Mouse (Mus musculus): ENCODE measurements around the gene R3hdm4. TPM values are rescaled to one million over a fixed set of nuclear protein-coding genes. Genes with fewer than 3 reads are reported as not detected.

The R3hdm4 gene
- total and polyA plus RNA-seq, 3 experiments = 29.1 to 105 TPM; not detected in 1

- Histone ChIP-seq H3K4me1 (ENCODE audit: control insufficient read depth in 1 of 2, insufficient read depth in 2 of 2, low read length in 2 of 2) (no peaks in the 10 kb centered on the region), H3K79me2 (ENCODE audit: control insufficient read depth, insufficient read depth, low read length, poor library complexity) (no peaks in the 10 kb centered on the region), H3K4me3 (ENCODE audit: control insufficient read depth in 1 of 2, insufficient read depth in 1 of 2, low read depth in 2 of 2, low read length in 2 of 2) (no peak overlapping the region), H3K27me3 (ENCODE audit: control insufficient read depth in 1 of 2, insufficient read depth in 2 of 2, low read length in 2 of 2) (no peaks in the 10 kb centered on the region), H3K36me3 (ENCODE audit: control insufficient read depth in 1 of 2, insufficient read depth in 2 of 2, low read length in 2 of 2) (no peaks in the 10 kb centered on the region), H3K9me3 (replicated peaks; ENCODE audit: insufficient read depth, low read length) (no peaks in the 10 kb centered on the region), H3K27ac (ENCODE audit: control insufficient read depth, low read depth, low read length) (no peak overlapping the region), H3K9ac (ENCODE audit: control insufficient read depth, low read depth, low read length, poor library complexity, severe bottlenecking) (no peak overlapping the region)
- no peak for TF ChIP-seq CHD2 (IDR thresholded peaks at IDR 0.05; ENCODE audit: low read length)
- TF ChIP-seq GATA1 (IDR thresholded peaks at IDR 0.05; ENCODE audit: low read depth, low read length) = no peak
- no peak for TF ChIP-seq RAD21 (IDR thresholded peaks at IDR 0.05; ENCODE audit: low read depth, low read length)
- no peak for TF ChIP-seq ETS1 (IDR thresholded peaks at IDR 0.05; ENCODE audit: low read depth, low read length)
- no peak for TF ChIP-seq POLR2AphosphoS2 (IDR thresholded peaks at IDR 0.05; ENCODE audit: low read length)
- no peak for TF ChIP-seq TAL1 (IDR thresholded peaks at IDR 0.05; ENCODE audit: low read length)
- DNase-seq (ENCODE audit: low read depth, low spot score) = no peak
Observed at GRCm38 (mm10) chr10:79897316-79898245, 23.4 kb downstream of the R3hdm4 start.

GRCm38 (mm10) chr10:79896814-79897213 lies 24.2 kb downstream of the R3hdm4 start:
- H3K36me3 ChIP-seq (ENCODE audit: control insufficient read depth in 1 of 2, insufficient read depth in 2 of 2, low read length in 2 of 2) = no peaks in the 10 kb centered on the region
- no peaks in the 10 kb centered on the region for H3K79me2 ChIP-seq (ENCODE audit: control insufficient read depth, insufficient read depth, low read length, poor library complexity)
- H3K27ac ChIP-seq (ENCODE audit: control insufficient read depth, low read depth, low read length) = no peak overlapping the region
- TF ChIP-seq MYB (IDR thresholded peaks at IDR 0.05; ENCODE audit: low read depth, low read length) (no peak), NRF1 (IDR thresholded peaks at IDR 0.05; ENCODE audit: insufficient read depth, low read depth, low read length, poor library complexity, severe bottlenecking) (no peak), RAD21 (IDR thresholded peaks at IDR 0.05; ENCODE audit: low read depth, low read length) (no peak), GATA1 (IDR thresholded peaks at IDR 0.05; ENCODE audit: low read depth, low read length) (no peak), MXI1 (IDR thresholded peaks at IDR 0.05; ENCODE audit: low read depth, low read length) (no peak), KAT2A (conservative IDR thresholded peaks at IDR 0.05; ENCODE audit: low read depth, low read length) (no peak), ZKSCAN1 (IDR thresholded peaks at IDR 0.05; ENCODE audit: low read depth, low read length) (no peak), MAFK (IDR thresholded peaks at IDR 0.05; ENCODE audit: borderline replicate concordance, low read depth, low read length) (no peak)
- no peak overlapping the region for H3K9ac ChIP-seq (ENCODE audit: control insufficient read depth, low read depth, low read length, poor library complexity, severe bottlenecking)
- no peaks in the 10 kb centered on the region for H3K4me1 ChIP-seq (ENCODE audit: control insufficient read depth in 1 of 2, insufficient read depth in 2 of 2, low read length in 2 of 2)
- no peak for DNase-seq (ENCODE audit: low read depth, low spot score)
- H3K9me3 ChIP-seq (replicated peaks; ENCODE audit: insufficient read depth, low read length) = no peaks in the 10 kb centered on the region
- H3K27me3 ChIP-seq (ENCODE audit: control insufficient read depth in 1 of 2, insufficient read depth in 2 of 2, low read length in 2 of 2) = no peaks in the 10 kb centered on the region
- no peak overlapping the region for H3K4me3 ChIP-seq (ENCODE audit: control insufficient read depth in 1 of 2, insufficient read depth in 1 of 2, low read depth in 2 of 2, low read length in 2 of 2)

GRCm38 (mm10) chr10:79896306-79896705 lies 24.7 kb downstream of the R3hdm4 start:
- Histone ChIP-seq H3K4me3 (ENCODE audit: control insufficient read depth in 1 of 2, insufficient read depth in 1 of 2, low read depth in 2 of 2, low read length in 2 of 2) (no peak overlapping the region), H3K27me3 (ENCODE audit: control insufficient read depth in 1 of 2, insufficient read depth in 2 of 2, low read length in 2 of 2) (no peaks in the 10 kb centered on the region), H3K9ac (ENCODE audit: control insufficient read depth, low read depth, low read length, poor library complexity, severe bottlenecking) (no peak overlapping the region), H3K36me3 (ENCODE audit: control insufficient read depth in 1 of 2, insufficient read depth in 2 of 2, low read length in 2 of 2) (no peaks in the 10 kb centered on the region), H3K79me2 (ENCODE audit: control insufficient read depth, insufficient read depth, low read length, poor library complexity) (no peaks in the 10 kb centered on the region), H3K9me3 (replicated peaks; ENCODE audit: insufficient read depth, low read length) (no peaks in the 10 kb centered on the region), H3K27ac (ENCODE audit: control insufficient read depth, low read depth, low read length) (no peak overlapping the region), H3K4me1 (ENCODE audit: control insufficient read depth in 1 of 2, insufficient read depth in 2 of 2, low read length in 2 of 2) (no peaks in the 10 kb centered on the region)
- no peak for DNase-seq (ENCODE audit: low read depth, low spot score)
- TF ChIP-seq USF1 (IDR thresholded peaks at IDR 0.05; ENCODE audit: low read depth, low read length) = no peak
- no peak for TF ChIP-seq SIN3A (IDR thresholded peaks at IDR 0.05; ENCODE audit: low read length)
- no peak for TF ChIP-seq CHD1 (IDR thresholded peaks at IDR 0.05; ENCODE audit: low read depth, low read length)
- no peak for TF ChIP-seq MAFK (IDR thresholded peaks at IDR 0.05; ENCODE audit: borderline replicate concordance, low read depth, low read length)
- TF ChIP-seq POLR2AphosphoS2 (IDR thresholded peaks at IDR 0.05; ENCODE audit: low read length) = no peak
- no peak for TF ChIP-seq ZKSCAN1 (IDR thresholded peaks at IDR 0.05; ENCODE audit: low read depth, low read length)
- no peak for TF ChIP-seq RAD21 (IDR thresholded peaks at IDR 0.05; ENCODE audit: low read depth, low read length)
- no peak for TF ChIP-seq ZMIZ1 (IDR thresholded peaks at IDR 0.05; ENCODE audit: low read depth, low read length)
- TF ChIP-seq TBP (IDR thresholded peaks at IDR 0.05; ENCODE audit: low read depth, low read length) = no peak
- TF ChIP-seq JUND (IDR thresholded peaks at IDR 0.05; ENCODE audit: low read depth, low read length) = no peak
- no peak for TF ChIP-seq RCOR1 (IDR thresholded peaks at IDR 0.05; ENCODE audit: low read depth, low read length)

Data from MEL (cell line).